Comparison of ENCODE assay signal across 24 mouse cellular contexts in genomic region chr10:116426176-116426575, GRCm38 (mm10). TPM values are rescaled to one million over a fixed set of nuclear protein-coding genes. Genes with fewer than 3 reads are reported as not detected.
"Had no signal": no experiment of that assay in that cellular context is flagged by ENCODE, and none has a peak within 500 bp of the region (broad histone marks: within the 10 kb centered on the region; RNA-seq: fewer than 3 reads in every experiment).

No protein-coding gene starts in this region.

- H3K36me3 ChIP-seq: kidney, embryonic 15.5 days; limb, embryonic 15.5 days; midbrain, embryonic 12.5 days; midbrain, embryonic 15.5 days; stomach, embryonic 15.5 days had no signal

- H3K4me3 ChIP-seq: kidney, embryonic 15.5 days; limb, embryonic 12.5 days; limb, embryonic 15.5 days; midbrain, embryonic 12.5 days; midbrain, embryonic 15.5 days; neural tube, embryonic 13.5 days; stomach, embryonic 15.5 days had no signal

- H3K27ac ChIP-seq: kidney, embryonic 15.5 days; limb, embryonic 12.5 days; limb, embryonic 15.5 days; liver, embryonic 14.5 days; macrophage; midbrain, embryonic 12.5 days; midbrain, embryonic 15.5 days; neural tube, embryonic 13.5 days; stomach, embryonic 15.5 days had no signal

- ATAC-seq: liver, postnatal 0 days; lung, postnatal 0 days; midbrain, embryonic 15.5 days had no signal

- H3K9me3 ChIP-seq: kidney, embryonic 15.5 days; limb, embryonic 15.5 days; midbrain, embryonic 15.5 days; stomach, embryonic 15.5 days had no signal

- H3K4me2 ChIP-seq: kidney, embryonic 15.5 days; limb, embryonic 12.5 days; limb, embryonic 15.5 days; liver, embryonic 11.5 days; lung, embryonic 14.5 days; midbrain, embryonic 12.5 days; midbrain, embryonic 15.5 days; neural tube, embryonic 13.5 days; stomach, embryonic 15.5 days had no signal

- H3K9ac ChIP-seq: kidney, embryonic 15.5 days; limb, embryonic 12.5 days; limb, embryonic 15.5 days; liver, embryonic 14.5 days; liver, postnatal 0 days; lung, embryonic 14.5 days; midbrain, embryonic 12.5 days; midbrain, embryonic 15.5 days; neural tube, embryonic 13.5 days; stomach, embryonic 15.5 days had no signal

- H3K4me1 ChIP-seq: kidney, embryonic 15.5 days; midbrain, embryonic 12.5 days; midbrain, embryonic 15.5 days; neural tube, embryonic 13.5 days; stomach, embryonic 15.5 days had no signal

- DNase-seq: kidney, adult 11 months; kidney, adult 8-10 months; kidney, postnatal 10 days; kidney, postnatal 36 days; left cerebral cortex, postnatal 4 days; liver, postnatal 0 days; lung, embryonic 14.5 days; retina, postnatal 1 day; right cerebral cortex, postnatal 25 days; spleen, adult 18-20 months; thymus, adult 2 months; thymus, postnatal 14 days had no signal

- H3K27me3 ChIP-seq: kidney, embryonic 15.5 days; limb, embryonic 12.5 days; limb, embryonic 15.5 days; midbrain, embryonic 12.5 days; midbrain, embryonic 15.5 days; neural tube, embryonic 13.5 days; stomach, embryonic 15.5 days had no signal

RNA-seq across cellular contexts. Expression of gene Kcnmb4, which starts 47.5 kb away (rescaled TPM):
- total RNA-seq: megakaryocyte, adult 5-6 weeks had no signal
- polyA plus RNA-seq: liver, postnatal 0 days; macrophage had no signal
